Mouse (Mus musculus) hindbrain, embryonic 13.5 days (tissue): ENCODE results near the gene Klf16. TPM values are rescaled to one million over a fixed set of nuclear protein-coding genes. Genes with fewer than 3 reads are reported as not detected.

Experiments used
- microRNA-seq: library from miRNA; unstranded; fragments of <30 nt; microRNA quantifications from one replicate; pipeline ENCODE4, GENCODE M21; 2016
- polyA plus RNA-seq: library from polyadenylated mRNA; unstranded; fragments of >200 nt; fragmentation: Nextera tagmentation; extraction: Ambion mirVana; gene quantifications from 2 replicates; pipeline ENCODE4 v1.2.1, GENCODE M21; 2015

Gene Klf16
- polyA plus RNA-seq, 1 experiment from 2014 or later, result 4.9 TPM

Small RNA genes lying within 50 kb of the gene (microRNA-seq; reads per million reads assigned to microRNA genes)
- not detected for gene Mir6912

Other genes starting within 250 kb of the Klf16 start
- gene Pcsk4, start 247.8 kb downstream of the Klf16 start, polyA plus RNA-seq, result 1.9 and 2.5 TPM in 2 replicates
- 3.1 and 3.5 TPM in 2 replicates for gene Reep6, start 247.4 kb downstream of the Klf16 start, polyA plus RNA-seq
- gene Adamtsl5, start 228.9 kb downstream of the Klf16 start, polyA plus RNA-seq, result 0.42 and 0.66 TPM in 2 replicates
- 1.2 and 1.7 TPM in 2 replicates for gene Plk5, start 220.9 kb downstream of the Klf16 start, polyA plus RNA-seq
- 14.8 and 16.5 TPM in 2 replicates for gene Mex3d, start 189.7 kb downstream of the Klf16 start, polyA plus RNA-seq
- gene Mbd3, start 177.8 kb downstream of the Klf16 start, polyA plus RNA-seq, result 230 TPM in 2 replicates
- 575 and 577 TPM in 2 replicates for gene Uqcr11, start 170.5 kb downstream of the Klf16 start, polyA plus RNA-seq
- 60.9 and 62.5 TPM in 2 replicates for gene Tcf3, start 143.7 kb downstream of the Klf16 start, polyA plus RNA-seq
- 2.1 and 2.5 TPM in 2 replicates for gene Onecut3, start 82.5 kb downstream of the Klf16 start, polyA plus RNA-seq
- 1.2 and 1.3 TPM in 2 replicates for gene Atp8b3, start 38.2 kb downstream of the Klf16 start, polyA plus RNA-seq
- gene Rexo1, start 15.8 kb downstream of the Klf16 start, polyA plus RNA-seq, result 28.8 and 31.3 TPM in 2 replicates
- 93.8 and 96.2 TPM in 2 replicates for gene Abhd17a, start 13.0 kb upstream of the Klf16 start, polyA plus RNA-seq
- gene Scamp4, start 25.6 kb upstream of the Klf16 start, polyA plus RNA-seq, result 65.1 and 67.5 TPM in 2 replicates
- gene Adat3, start 25.6 kb upstream of the Klf16 start, polyA plus RNA-seq, result 4.4 and 6.4 TPM in 2 replicates
- 3.1 and 3.3 TPM in 2 replicates for gene Gm49322, start 28.7 kb upstream of the Klf16 start, polyA plus RNA-seq
- gene Csnk1g2, start 45.5 kb upstream of the Klf16 start, polyA plus RNA-seq, result 98.5 and 102 TPM in 2 replicates
- 75.7 and 77.8 TPM in 2 replicates for gene Btbd2, start 79.8 kb upstream of the Klf16 start, polyA plus RNA-seq
- gene Mknk2, start 100.8 kb upstream of the Klf16 start, polyA plus RNA-seq, result 55.4 and 56.2 TPM in 2 replicates
- 51.8 and 56.8 TPM in 2 replicates for gene Mob3a, start 124.7 kb upstream of the Klf16 start, polyA plus RNA-seq
- 36.4 and 42.8 TPM in 2 replicates for gene Izumo4, start 124.9 kb upstream of the Klf16 start, polyA plus RNA-seq
- gene Ap3d1, start 164.9 kb upstream of the Klf16 start, polyA plus RNA-seq, result 100 and 101 TPM in 2 replicates
- 18.9 and 19.4 TPM in 2 replicates for gene Dot1l, start 177.9 kb upstream of the Klf16 start, polyA plus RNA-seq
- 55.9 and 61.6 TPM in 2 replicates for gene Sf3a2, start 220.9 kb upstream of the Klf16 start, polyA plus RNA-seq
- 128 and 132 TPM in 2 replicates for gene Plekhj1, start 221.3 kb upstream of the Klf16 start, polyA plus RNA-seq
- 0.22 TPM in 1 of 2 replicates, not detected in the other for gene Amh, start 227.9 kb upstream of the Klf16 start, polyA plus RNA-seq
- 0.56 and 0.95 TPM in 2 replicates for gene Jsrp1, start 236.2 kb upstream of the Klf16 start, polyA plus RNA-seq
- 1,227 and 1,240 TPM in 2 replicates for gene Oaz1, start 249.3 kb upstream of the Klf16 start, polyA plus RNA-seq